Mouse (Mus musculus) forebrain, embryonic 10.5 days (tissue): ENCODE data around the gene Nudt9. TPM values are rescaled to one million over a fixed set of nuclear protein-coding genes. Genes with fewer than 3 reads are reported as not detected.

Experiments
- DNase-seq: peaks from one replicate; pipeline ENCODE4 v3.0.0-alpha.2; 2017; ENCODE audit warnings: low spot score; ENCODE audit errors: extremely low spot score
- H3K27ac ChIP-seq: fragments of 300-500 bp; sonication (generic); 2 replicates; pipeline ENCODE4 v1.5.1; 2016; ENCODE audit warnings: mild to moderate bottlenecking
- H3K27me3 ChIP-seq: fragments of 300-500 bp; sonication (generic); 2 replicates; pipeline ENCODE4 v1.6.1; 2016; ENCODE audit warnings: mild to moderate bottlenecking; ENCODE audit not compliant: poor library complexity, severe bottlenecking
- H3K36me3 ChIP-seq: fragments of 300-500 bp; sonication (generic); replicated peaks from 2 replicates; pipeline ENCODE4 v1.6.1; 2016; ENCODE audit warnings: mild to moderate bottlenecking, moderate library complexity
- H3K4me1 ChIP-seq: fragments of 300-500 bp; sonication (generic); 2 replicates; pipeline ENCODE4 v1.6.1; 2016
- H3K4me3 ChIP-seq: fragments of 300-500 bp; sonication (generic); 2 replicates; pipeline ENCODE4 v1.5.1; 2016; ENCODE audit warnings: mild to moderate bottlenecking, moderate library complexity
- H3K9me3 ChIP-seq: fragments of 300-500 bp; sonication (generic); 2 replicates; pipeline ENCODE4 v1.6.1; 2016; ENCODE audit warnings: mild to moderate bottlenecking, moderate library complexity
- WGBS: fragments of 180-500 bp; shearing (Covaris S2); methylation state at CpG from one replicate; pipeline ENCODE4 v1.1.7; 2016; 5-methylcytosine and 5-hydroxymethylcytosine counted together
- polyA plus RNA-seq: library from polyadenylated mRNA; unstranded; fragments of >200 nt; fragmentation: Nextera tagmentation; extraction: Ambion mirVana; gene quantifications from 2 replicates; pipeline ENCODE4 v1.2.1, GENCODE M21; 2016

The Nudt9 gene
- polyA plus RNA-seq, 1 experiment from 2014 or later, result 67.9 TPM

DNA sequence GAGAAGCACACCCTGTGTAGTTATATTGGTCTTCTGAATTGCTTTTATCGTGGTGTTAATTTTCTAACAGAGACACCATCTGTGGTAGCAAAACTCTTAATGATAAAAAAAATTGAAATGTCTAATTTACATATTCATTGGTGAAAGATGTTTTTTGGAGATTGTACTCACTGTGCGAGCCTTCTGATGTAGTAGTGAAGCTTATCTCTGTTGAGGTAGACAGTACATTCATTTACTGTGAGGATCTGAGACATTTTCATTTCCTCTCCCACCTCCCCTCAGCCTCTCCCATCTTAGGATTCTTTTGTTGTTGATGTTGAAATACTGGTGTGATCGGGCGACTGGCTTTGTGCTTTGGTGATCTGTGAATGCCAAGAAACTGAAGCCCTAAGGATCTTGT is 24.9 kb downstream of the Nudt9 start:
- H3K27me3 ChIP-seq, result peaks cover 10% of the 10 kb centered on the region; the same call in 1 of the 2 replicates
- H3K27ac ChIP-seq, result peak overlapping the region; percentile 76
- no peaks in the 10 kb centered on the region for H3K36me3 ChIP-seq
- no peak overlapping the region for H3K4me3 ChIP-seq
- 0 out of 2 replicates have a peak, but pooled peaks cover 2% of the 10 kb centered on the region for H3K9me3 ChIP-seq
- H3K4me1 ChIP-seq, result peaks cover 33% of the 10 kb centered on the region
- 82% methylated on average over 4 of the region's 4 CpGs for WGBS
- no peak for DNase-seq

GRCm38 (mm10) chr5:104072272-104072886 is 26.3 kb downstream of the Nudt9 start:
- H3K4me3 ChIP-seq, result peak overlapping the region; percentile 23
- H3K27me3 ChIP-seq, result peaks cover 15% of the 10 kb centered on the region; the same call in 1 of the 2 replicates
- WGBS, result 8% methylated on average over 6 of the region's 8 CpGs
- 0 out of 2 replicates have a peak, but pooled peaks cover 2% of the 10 kb centered on the region for H3K9me3 ChIP-seq
- peak overlapping the region; percentile 85 for H3K27ac ChIP-seq
- DNase-seq, result peak; percentile 51
- H3K36me3 ChIP-seq, result no peaks in the 10 kb centered on the region
- peaks cover 40% of the 10 kb centered on the region for H3K4me1 ChIP-seq

DNA sequence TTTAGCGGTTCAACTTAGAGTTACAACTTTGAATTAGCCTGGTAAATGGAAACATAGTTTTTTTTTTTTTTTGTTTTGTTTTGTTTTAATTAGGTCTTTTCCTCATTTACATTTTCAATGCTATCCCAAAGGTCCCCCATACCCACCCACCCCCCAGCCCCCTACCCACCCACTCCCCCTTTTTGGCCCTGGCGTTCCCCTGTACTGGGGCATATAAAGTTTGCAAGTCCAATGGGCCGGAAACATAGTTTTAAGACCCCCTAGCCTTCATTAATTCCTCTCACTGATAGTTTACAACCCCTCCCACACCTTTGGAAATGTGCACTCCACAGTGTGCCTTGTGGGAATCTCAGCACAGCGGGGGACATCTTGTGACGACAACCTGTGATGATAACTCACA is 27.5 kb downstream of the Nudt9 start:
- 79% methylated on average over 5 of the region's 5 CpGs for WGBS
- no peak overlapping the region for H3K4me3 ChIP-seq
- H3K27ac ChIP-seq, result no peak overlapping the region
- H3K9me3 ChIP-seq, result 0 out of 2 replicates have a peak, but pooled peaks cover 2% of the 10 kb centered on the region
- H3K27me3 ChIP-seq, result peaks cover 15% of the 10 kb centered on the region; the same call in 1 of the 2 replicates
- H3K36me3 ChIP-seq, result no peaks in the 10 kb centered on the region
- H3K4me1 ChIP-seq, result peaks cover 40% of the 10 kb centered on the region
- no peak for DNase-seq

- peak; percentile 49 for DNase-seq
- WGBS, result 37% methylated on average over 12 of the region's 12 CpGs
- Histone ChIP-seq H3K4me1 (peaks cover 40% of the 10 kb centered on the region), H3K27me3 (peaks cover 15% of the 10 kb centered on the region; the same call in 1 of the 2 replicates), H3K9me3 (no peaks in the 10 kb centered on the region), H3K36me3 (no peaks in the 10 kb centered on the region), H3K4me3 (no peak overlapping the region), H3K27ac (no peak overlapping the region)
These were observed 28.3 kb downstream of the Nudt9 start for GRCm38 (mm10) chr5:104074388-104074787.

DNA sequence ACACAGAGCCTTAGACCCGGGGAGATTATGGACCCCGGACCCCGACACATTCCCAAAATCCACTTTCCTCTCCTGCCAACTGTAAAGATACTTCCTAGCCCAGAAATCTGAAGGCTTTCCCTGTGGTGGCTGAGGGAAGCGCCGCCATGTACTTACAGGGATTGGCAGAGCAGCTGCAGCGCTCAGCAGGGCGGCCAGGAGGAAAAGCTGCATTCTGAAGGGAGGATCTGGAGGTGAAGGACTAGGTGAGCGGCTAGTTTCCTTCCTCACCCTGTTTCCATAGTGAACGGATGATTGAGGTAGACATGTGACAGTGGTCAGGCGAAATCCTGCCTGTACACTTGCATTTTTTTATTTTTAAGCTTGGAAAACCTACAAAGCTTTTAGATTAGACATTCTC is 30.3 kb downstream of the Nudt9 start:
- Histone ChIP-seq H3K4me3 (no peak overlapping the region), H3K9me3 (no peaks in the 10 kb centered on the region), H3K4me1 (peaks cover 38% of the 10 kb centered on the region), H3K36me3 (no peaks in the 10 kb centered on the region), H3K27me3 (peaks cover 15% of the 10 kb centered on the region; the same call in 1 of the 2 replicates), H3K27ac (no peak overlapping the region)
- no peak for DNase-seq
- 35% methylated on average over 10 of the region's 10 CpGs for WGBS

DNA sequence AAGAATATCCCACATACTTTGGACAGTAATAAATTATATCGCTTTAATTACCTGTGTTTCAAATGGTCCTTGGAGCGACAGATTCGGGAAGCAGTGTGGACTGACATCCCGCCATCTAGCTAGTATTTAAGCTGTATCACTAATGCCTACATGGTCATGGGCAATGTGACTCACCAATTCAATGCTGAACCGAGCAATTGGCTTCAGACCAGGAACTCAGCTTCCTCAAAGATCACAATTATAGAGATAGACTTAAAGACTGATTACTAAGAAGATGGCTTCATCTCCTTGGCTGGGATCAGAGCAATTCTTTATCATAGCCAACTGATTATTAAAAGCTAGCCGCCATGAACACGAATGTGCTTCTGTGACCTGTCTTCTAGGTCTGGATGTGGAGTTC is 31.4 kb downstream of the Nudt9 start, which contains the start of gene Gm17660:
Gene Gm17660 (minus strand): TSS at position 101 of the 400 bp plus-strand sequence.
- H3K9me3 ChIP-seq, result no peaks in the 10 kb centered on the region
- H3K36me3 ChIP-seq, result no peaks in the 10 kb centered on the region
- DNase-seq, result no peak
- H3K4me1 ChIP-seq, result peaks cover 28% of the 10 kb centered on the region
- no peak within 1 kb of the TSS for H3K4me3 ChIP-seq
- peaks cover 15% of the 10 kb centered on the region; the same call in 1 of the 2 replicates for H3K27me3 ChIP-seq
- WGBS, result 95% methylated on average over 7 of the region's 7 CpGs
- H3K27ac ChIP-seq, result no peak within 1 kb of the TSS

GRCm38 (mm10) chr5:104080736-104081135 is 34.6 kb downstream of the Nudt9 start:
- H3K27ac ChIP-seq, result no peak overlapping the region
- no peak for DNase-seq
- H3K4me3 ChIP-seq, result no peak overlapping the region
- peaks cover 8% of the 10 kb centered on the region for H3K4me1 ChIP-seq
- no peaks in the 10 kb centered on the region for H3K9me3 ChIP-seq
- H3K27me3 ChIP-seq, result peaks cover 7% of the 10 kb centered on the region; the same call in 1 of the 2 replicates
- no peaks in the 10 kb centered on the region for H3K36me3 ChIP-seq
- WGBS, result 90% methylated on average over 6 of the region's 6 CpGs

- no peak for DNase-seq
- no peaks in the 10 kb centered on the region for H3K9me3 ChIP-seq
- H3K36me3 ChIP-seq, result no peaks in the 10 kb centered on the region
- WGBS, result 92% methylated on average over 9 of the region's 9 CpGs
- no peak overlapping the region for H3K27ac ChIP-seq
- no peak overlapping the region for H3K4me3 ChIP-seq
- H3K27me3 ChIP-seq, result no peaks in the 10 kb centered on the region
- no peaks in the 10 kb centered on the region for H3K4me1 ChIP-seq
These were observed 39.3 kb downstream of the Nudt9 start for GRCm38 (mm10) chr5:104085366-104085765.

DNA sequence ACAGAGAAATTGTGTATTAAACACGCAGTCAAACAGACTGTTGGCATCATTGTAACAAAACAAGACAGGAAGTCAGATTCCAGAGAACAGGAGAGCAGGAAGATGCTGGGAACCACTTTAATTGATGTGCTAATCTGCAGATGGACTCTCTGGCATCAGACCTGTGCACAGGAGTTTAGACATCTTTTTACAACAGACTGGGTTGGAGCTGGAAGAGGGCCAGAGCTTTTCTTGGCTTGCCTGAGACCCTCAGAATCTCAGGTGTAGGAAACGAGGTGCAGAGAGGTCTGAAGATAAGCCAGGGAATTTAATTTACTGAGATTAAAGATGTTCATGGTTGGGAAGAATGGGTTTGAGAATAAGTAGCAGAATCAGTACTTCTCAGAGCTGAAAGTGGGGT is 43.6 kb downstream of the Nudt9 start:
- Histone ChIP-seq H3K4me1 (no peaks in the 10 kb centered on the region), H3K27ac (no peak overlapping the region), H3K27me3 (no peaks in the 10 kb centered on the region), H3K9me3 (no peaks in the 10 kb centered on the region), H3K4me3 (no peak overlapping the region), H3K36me3 (no peaks in the 10 kb centered on the region)
- WGBS, result 86% methylated on average over 2 of the region's 2 CpGs
- no peak for DNase-seq

DNA sequence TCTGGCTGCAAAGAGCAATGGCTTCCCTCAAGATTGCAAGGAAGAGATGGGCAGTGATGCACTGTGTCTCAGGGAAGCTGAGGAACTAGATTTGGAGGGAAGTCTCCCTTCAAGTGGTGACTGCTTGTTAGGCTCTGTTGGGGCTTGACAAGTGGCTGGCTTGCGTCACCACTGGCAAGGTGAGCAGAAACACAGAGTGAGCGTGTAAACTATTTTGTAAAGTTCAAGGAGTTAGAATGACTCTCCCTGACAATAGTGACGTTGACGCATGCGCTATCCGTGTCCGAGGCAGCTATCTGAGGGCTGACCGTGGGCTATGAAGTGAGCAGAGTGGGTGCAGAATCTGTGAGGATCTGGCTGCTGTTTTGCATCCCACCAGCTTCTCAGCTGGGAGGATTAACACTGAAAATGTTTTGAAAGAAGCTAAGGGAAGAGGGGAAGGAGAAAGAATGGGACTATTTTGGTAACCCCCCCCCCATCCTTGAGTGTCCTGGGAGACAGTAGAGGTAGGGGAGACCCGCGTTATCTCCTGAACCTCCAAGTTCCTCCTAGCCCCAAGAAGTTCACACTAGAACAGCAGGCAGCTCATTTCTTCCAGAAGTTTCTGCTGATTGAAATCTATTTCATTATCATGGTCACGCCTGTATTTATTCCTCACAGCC is 49.4 kb downstream of the Nudt9 start:
- no peaks in the 10 kb centered on the region for H3K27me3 ChIP-seq
- DNase-seq, result no peak
- WGBS, result 89% methylated on average over 11 of the region's 11 CpGs
- no peak overlapping the region for H3K27ac ChIP-seq
- no peak overlapping the region for H3K4me3 ChIP-seq
- no peaks in the 10 kb centered on the region for H3K9me3 ChIP-seq
- peaks cover 2% of the 10 kb centered on the region for H3K4me1 ChIP-seq
- H3K36me3 ChIP-seq, result no peaks in the 10 kb centered on the region

DNA sequence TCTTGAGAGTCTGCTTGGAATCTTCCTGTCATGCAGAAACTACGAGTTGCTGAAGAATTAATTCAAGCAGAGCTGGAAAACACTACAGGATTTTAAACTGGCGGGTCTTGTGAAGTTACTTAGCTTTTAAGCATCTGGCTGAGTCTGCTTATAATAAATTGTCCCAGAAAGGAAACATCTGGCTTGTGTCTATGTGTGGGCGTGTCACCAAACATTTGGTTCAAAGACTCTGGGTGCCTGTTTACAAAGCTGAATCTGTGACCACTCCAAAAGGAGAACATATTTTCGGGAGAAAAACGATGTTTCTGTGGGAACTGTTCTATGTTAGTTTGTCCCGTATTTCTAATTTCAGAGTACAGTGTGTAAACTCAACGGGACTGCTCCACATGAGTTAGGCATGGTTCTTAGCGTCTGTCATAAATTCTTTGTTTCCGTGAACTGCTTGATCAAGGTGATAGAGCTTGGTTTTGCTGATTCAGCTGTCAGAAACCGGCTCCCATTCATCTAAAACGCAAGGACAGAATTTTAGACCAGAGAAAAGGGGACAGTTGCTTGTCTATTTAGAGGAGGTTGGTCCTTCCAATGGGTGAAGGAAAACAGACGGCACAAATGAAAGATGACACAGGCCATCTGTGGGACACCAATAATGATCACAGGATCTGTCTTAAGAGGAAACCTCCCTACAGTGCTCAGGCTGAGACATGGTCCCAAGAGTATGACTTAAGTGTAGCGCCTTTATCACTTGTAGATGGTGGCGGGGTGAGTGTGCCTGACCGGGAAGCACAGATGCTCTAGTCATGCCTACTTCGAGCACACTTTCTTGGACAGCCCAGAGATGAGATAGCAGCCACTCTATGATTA is 50.2 kb downstream of the Nudt9 start:
- no peak overlapping the region for H3K4me3 ChIP-seq
- DNase-seq, result no peak
- no peak overlapping the region for H3K27ac ChIP-seq
- H3K9me3 ChIP-seq, result no peaks in the 10 kb centered on the region
- 89% methylated on average over 16 of the region's 16 CpGs for WGBS
- H3K27me3 ChIP-seq, result no peaks in the 10 kb centered on the region
- peaks cover 10% of the 10 kb centered on the region for H3K4me1 ChIP-seq
- H3K36me3 ChIP-seq, result no peaks in the 10 kb centered on the region

- Histone ChIP-seq H3K4me1 (peaks cover 49% of the 10 kb centered on the region), H3K27me3 (no peaks in the 10 kb centered on the region), H3K36me3 (no peaks in the 10 kb centered on the region), H3K9me3 (no peaks in the 10 kb centered on the region), H3K4me3 (no peak overlapping the region), H3K27ac (peak overlapping the region; percentile 83)
- 9% methylated on average over 10 of the region's 10 CpGs for WGBS
- no peak for DNase-seq
These were observed 55.8 kb downstream of the Nudt9 start for GRCm38 (mm10) chr5:104101678-104102531.
